Mouse (Mus musculus): ENCODE results near the gene Atp8a2.

DNA sequence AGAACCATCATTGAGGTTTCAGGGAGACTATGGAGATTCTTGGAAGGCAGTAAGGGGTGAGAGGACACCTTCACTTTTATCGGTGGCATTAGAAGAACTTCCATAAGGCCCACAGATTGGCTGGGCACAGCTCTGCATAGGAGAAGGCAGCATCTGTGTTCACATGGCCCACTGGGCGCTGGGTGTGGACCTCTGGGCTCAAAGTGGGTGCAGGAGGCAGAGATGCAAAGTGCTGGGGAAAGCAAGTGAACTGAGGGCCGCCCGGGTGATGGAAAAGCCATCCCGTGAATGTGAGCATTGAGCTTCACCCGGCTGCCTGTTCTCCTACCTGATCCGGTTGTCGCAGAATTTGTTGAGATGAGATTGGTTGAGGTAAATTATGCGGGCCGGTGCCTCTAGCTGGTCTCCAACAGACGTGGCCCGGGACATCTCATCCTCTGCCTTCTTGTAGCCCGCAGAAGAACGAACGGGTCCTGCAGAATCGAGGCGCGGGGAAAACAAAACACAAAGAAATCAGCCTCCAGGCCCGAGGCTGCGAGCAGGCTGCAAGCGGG lies 110.6 kb downstream of the Atp8a2 start:
- TF ChIP-seq CTCF (IDR thresholded peaks at IDR 0.05) (no peak), POLR2A (IDR thresholded peaks at IDR 0.05; ENCODE audit: insufficient read depth, low read depth, low read length) (no peak)
